Mouse (Mus musculus): ENCODE measurements around the gene Mgme1. TPM values are rescaled to one million over a fixed set of nuclear protein-coding genes. Genes with fewer than 3 reads are reported as not detected.

The Mgme1 gene
- polyA plus RNA-seq (2015; fragmentation: Nextera tagmentation; extraction: Ambion mirVana), result 4.4 and 5.4 TPM in 2 replicates

DNA sequence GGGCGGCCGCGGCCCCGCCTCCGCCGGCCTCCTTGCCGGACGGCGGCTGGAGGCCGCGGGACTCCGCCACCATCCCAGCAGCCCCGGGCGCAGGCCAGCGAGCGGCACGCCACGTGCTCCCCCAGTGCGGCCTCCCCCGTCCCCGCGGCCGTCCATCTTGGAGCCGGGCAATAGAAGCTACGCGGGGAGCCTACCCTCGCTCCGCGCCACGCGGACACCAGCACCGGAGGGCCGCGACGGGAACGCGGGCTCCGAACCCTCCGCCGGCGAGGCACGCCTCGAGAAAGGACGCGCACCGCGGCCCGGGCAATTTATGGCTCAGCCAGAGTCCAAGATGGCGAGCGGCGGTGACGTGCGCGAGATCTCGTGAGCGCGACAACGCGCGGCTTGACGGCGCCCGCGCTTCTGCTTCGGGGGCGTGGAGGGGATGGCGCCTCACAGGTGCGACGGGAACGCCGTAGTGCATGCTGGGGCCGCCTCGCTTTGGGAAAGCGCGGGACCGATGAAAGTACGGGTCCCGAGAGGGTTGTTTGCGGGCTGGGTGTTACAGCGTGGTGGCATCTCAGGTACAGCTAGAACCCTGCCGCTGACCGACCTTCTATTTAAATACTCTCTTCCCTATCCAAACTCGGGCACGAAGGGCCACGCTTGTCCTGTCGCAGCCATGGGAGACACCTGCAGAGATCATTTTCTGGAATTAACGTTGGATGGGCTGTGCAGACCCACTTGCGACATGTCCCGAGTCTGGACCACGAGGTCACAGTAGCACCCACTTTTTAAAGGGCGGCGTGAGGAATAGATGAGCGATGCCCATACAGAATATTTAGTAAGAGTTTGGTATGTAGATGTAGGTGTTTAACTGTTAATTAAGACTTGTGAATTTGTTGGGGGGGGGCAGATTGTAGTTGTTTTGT, at the start of gene Mgme1, which contains the start of gene Snx5:
TSS of gene Mgme1 (plus strand) at position 157 of the 914 bp plus-strand sequence.
TSS of gene Snx5 (minus strand) at position 400 of the 914 bp plus-strand sequence.
- peak; percentile 96 for ATAC-seq
- H3K4me2 ChIP-seq (ENCODE audit: low read depth, low read length), result peak within 1 kb of the TSS; percentile 89
- peak; percentile 37; the same call in 1 of the 2 replicates for TF ChIP-seq EP300 (IDR thresholded peaks at IDR 0.05; ENCODE audit: low read depth)
- no peak for TF ChIP-seq CTCF (IDR thresholded peaks at IDR 0.05; ENCODE audit: low read depth)
- no peaks in the 10 kb centered on the region for H3K27me3 ChIP-seq (ENCODE audit: insufficient read depth, low read length)
- 2% methylated on average over 91 of the region's 93 CpGs for WGBS (ENCODE audit: insufficient replicate concordance)
- H3K27ac ChIP-seq (ENCODE audit: low read depth), result peak within 1 kb of the TSS; percentile 98
- H3K9me3 ChIP-seq (ENCODE audit: low read length), result no peaks in the 10 kb centered on the region
- peak; percentile 94 for DNase-seq
- peaks cover 36% of the 10 kb centered on the region for H3K4me1 ChIP-seq (ENCODE audit: insufficient read depth)
- peak within 1 kb of the TSS; percentile 95 for H3K9ac ChIP-seq (replicated peaks)
- H3K4me3 ChIP-seq (ENCODE audit: low read depth, low read length), result peak within 1 kb of the TSS; percentile 89
- H3K36me3 ChIP-seq (replicated peaks; ENCODE audit: insufficient read depth, low read length), result peaks cover 4% of the 10 kb centered on the region; the same call in 1 of the 2 replicates

DNA sequence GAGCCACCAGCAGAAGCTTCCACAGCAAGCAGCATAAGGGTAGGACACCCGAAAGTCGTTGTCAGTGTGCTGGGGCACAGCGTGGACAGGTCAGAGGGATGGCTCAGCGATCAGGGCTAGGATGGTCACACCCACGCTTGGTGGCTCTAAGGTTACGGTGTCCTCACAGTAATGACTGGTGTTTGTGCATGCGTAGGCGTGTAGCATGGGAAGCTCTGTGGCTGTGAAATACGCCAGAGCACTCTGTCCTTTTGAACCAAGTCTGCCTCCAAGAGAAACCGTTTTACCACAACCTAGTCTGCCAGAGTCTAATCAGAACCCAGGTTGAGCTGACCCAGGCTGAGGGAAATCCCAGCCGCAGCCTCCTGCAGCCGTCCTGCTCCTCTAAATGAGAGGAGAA, 46.1 kb upstream of the Mgme1 start:
- TF ChIP-seq EP300 (IDR thresholded peaks at IDR 0.05; ENCODE audit: low read depth) (no peak), CTCF (IDR thresholded peaks at IDR 0.05; ENCODE audit: low read depth) (no peak)
- H3K4me3 ChIP-seq (ENCODE audit: low read depth, low read length), result peak overlapping the region; percentile 25; the same call in 1 of the 2 replicates
- peak overlapping the region; percentile 41; the same call in 1 of the 2 replicates for H3K9ac ChIP-seq (replicated peaks)
- no peaks in the 10 kb centered on the region for H3K36me3 ChIP-seq (replicated peaks; ENCODE audit: insufficient read depth, low read length)
- peak overlapping the region; percentile 61 for H3K4me2 ChIP-seq (ENCODE audit: low read depth, low read length)
- peaks cover 10% of the 10 kb centered on the region for H3K4me1 ChIP-seq (ENCODE audit: insufficient read depth)
- ATAC-seq (peak; percentile 90), DNase-seq (peak; percentile 47)
- 46% methylated on average over 12 of the region's 12 CpGs for whole genome bisulfite sequencing (ENCODE audit: insufficient replicate concordance)
- H3K9me3 ChIP-seq (ENCODE audit: low read length), result no peaks in the 10 kb centered on the region; the same call in 1 of the 2 replicates
- no peaks in the 10 kb centered on the region for H3K27me3 ChIP-seq (ENCODE audit: insufficient read depth, low read length)
- H3K27ac ChIP-seq (ENCODE audit: low read depth), result peak overlapping the region; percentile 78

DNA sequence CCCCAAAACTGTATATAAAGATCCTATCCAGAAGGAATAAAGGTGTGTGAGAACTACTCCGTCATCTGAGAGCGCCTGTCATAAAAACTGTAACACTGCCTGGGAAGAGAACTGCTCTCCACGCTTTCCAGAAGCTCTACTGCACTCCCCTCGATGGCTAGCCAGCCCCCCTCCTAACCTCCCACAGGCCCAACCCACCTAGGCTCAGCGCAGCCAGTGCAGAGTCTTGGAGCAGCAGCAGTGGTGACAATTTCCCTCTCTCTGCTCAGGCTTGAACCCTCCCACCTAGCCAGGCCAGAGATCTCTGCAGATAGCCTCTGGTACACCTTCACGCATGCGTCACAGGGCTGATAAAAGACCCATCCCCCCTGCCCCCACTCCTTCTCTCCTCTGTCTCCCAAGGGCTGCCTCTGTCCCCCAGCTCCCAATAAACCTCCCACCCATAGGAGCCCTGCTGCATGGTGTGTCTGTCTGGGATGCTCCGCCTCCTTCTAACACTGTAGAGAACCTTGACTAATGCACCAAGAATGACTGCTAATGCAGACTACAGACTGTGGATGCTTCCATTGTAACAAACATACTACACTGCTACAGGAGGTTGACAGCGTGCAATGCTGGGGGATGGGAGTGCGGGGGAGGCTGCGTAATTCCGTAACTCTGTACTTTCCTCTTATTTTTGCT, 43.4 kb upstream of the Mgme1 start:
- H3K9ac ChIP-seq (replicated peaks), result no peak overlapping the region
- 85% methylated on average over 12 of the region's 12 CpGs for WGBS (ENCODE audit: insufficient replicate concordance)
- no peak overlapping the region for H3K4me3 ChIP-seq (ENCODE audit: low read depth, low read length)
- H3K4me1 ChIP-seq (ENCODE audit: insufficient read depth), result peaks cover 24% of the 10 kb centered on the region
- H3K27me3 ChIP-seq (ENCODE audit: insufficient read depth, low read length), result no peaks in the 10 kb centered on the region
- H3K27ac ChIP-seq (ENCODE audit: low read depth), result no peak overlapping the region
- no peak for TF ChIP-seq CTCF (IDR thresholded peaks at IDR 0.05; ENCODE audit: low read depth)
- no peak for TF ChIP-seq EP300 (IDR thresholded peaks at IDR 0.05; ENCODE audit: low read depth)
- H3K9me3 ChIP-seq (ENCODE audit: low read length), result no peaks in the 10 kb centered on the region; the same call in 1 of the 2 replicates
- H3K4me2 ChIP-seq (ENCODE audit: low read depth, low read length), result no peak overlapping the region
- ATAC-seq (no peak), DNase-seq (no peak)
- H3K36me3 ChIP-seq (replicated peaks; ENCODE audit: insufficient read depth, low read length), result no peaks in the 10 kb centered on the region

DNA sequence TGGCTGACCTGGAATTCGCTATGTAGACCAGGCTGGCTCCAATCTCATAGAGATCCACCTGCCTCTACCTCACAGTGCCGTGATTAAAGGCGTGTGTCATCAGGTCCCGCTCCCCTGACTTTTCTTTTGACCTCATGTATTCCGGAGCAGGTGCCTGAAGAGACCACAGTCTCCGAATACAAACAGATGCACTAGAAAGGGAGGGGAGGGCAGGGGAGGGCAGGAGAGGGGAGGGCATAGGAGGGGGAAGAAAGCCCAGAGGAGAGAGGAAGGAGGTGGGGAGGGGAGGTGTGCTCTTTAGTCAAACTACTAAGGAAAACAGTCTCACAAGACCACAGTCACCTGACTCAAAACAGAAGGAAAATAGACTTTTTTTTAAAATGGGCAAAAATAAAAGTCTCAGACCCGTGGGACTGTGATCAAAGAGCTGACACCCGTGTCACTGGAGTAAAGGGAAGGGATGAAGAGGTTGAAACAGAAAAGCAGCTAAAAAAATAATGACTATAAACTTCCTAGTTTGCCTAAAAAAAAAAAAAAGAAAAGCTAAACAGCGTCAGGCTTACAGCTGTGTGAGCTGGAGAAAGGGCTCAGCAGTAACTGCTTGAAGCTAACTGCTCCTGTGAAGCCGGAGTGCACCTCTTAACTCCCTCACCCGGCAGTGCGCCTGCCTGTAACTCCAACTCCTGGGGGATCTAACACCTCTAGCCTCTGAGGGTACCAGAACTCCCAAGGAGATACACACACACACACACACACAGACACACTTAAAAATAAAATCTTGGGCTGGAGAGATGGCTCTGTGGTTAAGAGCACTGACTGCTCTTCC, 41.7 kb upstream of the Mgme1 start:
- Histone ChIP-seq H3K4me2 (ENCODE audit: low read depth, low read length) (no peak overlapping the region), H3K9ac (replicated peaks) (no peak overlapping the region), H3K9me3 (ENCODE audit: low read length) (no peaks in the 10 kb centered on the region; the same call in 1 of the 2 replicates), H3K4me3 (ENCODE audit: low read depth, low read length) (no peak overlapping the region), H3K36me3 (replicated peaks; ENCODE audit: insufficient read depth, low read length) (no peaks in the 10 kb centered on the region), H3K4me1 (ENCODE audit: insufficient read depth) (peaks cover 24% of the 10 kb centered on the region), H3K27ac (ENCODE audit: low read depth) (no peak overlapping the region), H3K27me3 (ENCODE audit: insufficient read depth, low read length) (no peaks in the 10 kb centered on the region)
- DNase-seq (no peak), ATAC-seq (no peak)
- WGBS (ENCODE audit: insufficient replicate concordance), result 59% methylated on average over 12 of the region's 12 CpGs
- TF ChIP-seq EP300 (IDR thresholded peaks at IDR 0.05; ENCODE audit: low read depth), result no peak

DNA sequence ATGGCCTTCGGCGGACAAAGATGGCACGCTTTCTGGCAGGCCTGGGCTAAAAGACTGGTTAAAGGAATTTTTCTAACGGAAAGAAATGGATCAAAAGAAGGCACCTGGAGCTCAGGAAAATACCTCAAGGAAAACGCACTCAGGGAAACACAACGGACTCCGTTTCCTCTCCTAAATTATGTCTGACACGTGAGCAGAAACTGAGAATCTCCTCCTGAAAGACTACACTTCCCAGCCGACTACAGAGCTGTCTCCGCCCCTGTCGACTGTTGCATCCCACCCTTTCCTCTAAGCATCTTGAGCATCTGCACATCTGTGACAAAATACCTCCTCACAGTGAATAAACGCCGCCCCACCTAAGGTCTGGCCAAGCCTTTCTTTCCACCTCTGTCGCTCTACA, 40.8 kb upstream of the Mgme1 start:
- H3K9me3 ChIP-seq (ENCODE audit: low read length), result no peaks in the 10 kb centered on the region; the same call in none of the 2 replicates
- H3K4me2 ChIP-seq (ENCODE audit: low read depth, low read length), result no peak overlapping the region
- H3K27ac ChIP-seq (ENCODE audit: low read depth), result peak overlapping the region; percentile 79; the same call in 1 of the 2 replicates
- DNase-seq (no peak), ATAC-seq (no peak)
- H3K4me1 ChIP-seq (ENCODE audit: insufficient read depth), result peaks cover 21% of the 10 kb centered on the region
- H3K36me3 ChIP-seq (replicated peaks; ENCODE audit: insufficient read depth, low read length), result no peaks in the 10 kb centered on the region
- H3K27me3 ChIP-seq (ENCODE audit: insufficient read depth, low read length), result no peaks in the 10 kb centered on the region
- H3K9ac ChIP-seq (replicated peaks), result no peak overlapping the region
- WGBS (ENCODE audit: insufficient replicate concordance), result 74% methylated on average over 14 of the region's 14 CpGs
- no peak overlapping the region for H3K4me3 ChIP-seq (ENCODE audit: low read depth, low read length)
- TF ChIP-seq CTCF (IDR thresholded peaks at IDR 0.05; ENCODE audit: low read depth), result no peak
- no peak for TF ChIP-seq EP300 (IDR thresholded peaks at IDR 0.05; ENCODE audit: low read depth)

Data from liver, postnatal 0 days (tissue).